Mouse (Mus musculus) midbrain, postnatal 0 days (tissue): Measurements from ENCODE around the gene Pmch. TPM values are rescaled to one million over a fixed set of nuclear protein-coding genes. Genes with fewer than 3 reads are reported as not detected.

Experiments used
- ATAC-seq: fragments of 200-750 bp; cut with Nextera tagmentation; 2 replicates; pipeline ENCODE4 v1.8.0; 2017; ENCODE audit warnings: moderate number of reproducible peaks, mild to moderate bottlenecking, moderate TSS enrichment, moderate library complexity; ENCODE audit not compliant: low FRiP score
- DNase-seq: peaks from one replicate; pipeline ENCODE4 v3.0.0-alpha.2; 2015; ENCODE audit warnings: low spot score
- H3K27ac ChIP-seq: fragments of 300-500 bp; sonication (generic); 2 replicates; pipeline ENCODE4 v1.5.1; 2014; ENCODE audit warnings: low read depth, mild to moderate bottlenecking, low read length, mixed read lengths
- H3K27me3 ChIP-seq: fragments of 300-500 bp; sonication (generic); 2 replicates; pipeline ENCODE4 v1.6.1; 2014; ENCODE audit warnings: low read length, control low read depth, mixed read lengths; ENCODE audit not compliant: insufficient read depth
- H3K36me3 ChIP-seq: fragments of 300-500 bp; sonication (generic); 2 replicates; pipeline ENCODE4 v1.6.1; 2014; ENCODE audit warnings: low read length, control low read depth, mixed read lengths; ENCODE audit not compliant: insufficient read depth
- H3K4me1 ChIP-seq: fragments of 300-500 bp; sonication (generic); 2 replicates; pipeline ENCODE4 v1.6.1; 2014; ENCODE audit warnings: mild to moderate bottlenecking, control low read depth, antibody characterized with exemption, low read length, mixed read lengths; ENCODE audit not compliant: insufficient read depth
- H3K4me2 ChIP-seq: fragments of 300-500 bp; sonication (generic); 2 replicates; pipeline ENCODE4 v1.6.1; 2014; ENCODE audit warnings: low read depth, mild to moderate bottlenecking, low read length, mixed read lengths; ENCODE audit not compliant: poor library complexity, severe bottlenecking
- H3K4me3 ChIP-seq: fragments of 300-500 bp; sonication (generic); 2 replicates; pipeline ENCODE4 v1.5.1; 2014; ENCODE audit warnings: low read depth, mild to moderate bottlenecking, low read length, moderate library complexity
- H3K9ac ChIP-seq: fragments of 300-500 bp; sonication (generic); replicated peaks from 2 replicates; pipeline ENCODE4 v1.6.1; 2014; ENCODE audit warnings: mild to moderate bottlenecking, low read length, moderate library complexity, mixed read lengths; ENCODE audit not compliant: poor library complexity, severe bottlenecking
- H3K9me3 ChIP-seq: fragments of 300-500 bp; sonication (generic); 2 replicates; pipeline ENCODE4 v1.6.1; 2016; ENCODE audit warnings: low read length, control low read depth
- CTCF ChIP-seq: IDR thresholded peaks from 2 replicates; pipeline ENCODE4 v1.5.1; 2016; ENCODE audit warnings: antibody characterized with exemption, mild to moderate bottlenecking
- WGBS: fragments of 180-500 bp; shearing (Covaris S2); extraction: QIAGEN DNeasy Blood & Tissue Kit; methylation state at CpG from one replicate; pipeline ENCODE4 v1.1.7; 2014; 5-methylcytosine and 5-hydroxymethylcytosine counted together
- polyA plus RNA-seq: library from polyadenylated mRNA; unstranded; fragments of >200 nt; fragmentation: Nextera tagmentation; extraction: Ambion mirVana; gene quantifications from 2 replicates; pipeline ENCODE4 v1.2.1, GENCODE M21; 2015
- total RNA-seq: library from RNA; depleted of rRNA; stranded (reverse); fragments of >200 nt; gene quantifications from 2 replicates; pipeline ENCODE4 v1.2.3, GENCODE M21; 2014

Gene Pmch
- total and polyA plus RNA-seq, 2 experiments from 2014 or later, result 1.9 to 69.0 TPM

GRCm38 (mm10) chr10:88063436-88063835, 27.4 kb upstream of the Pmch start:
- H3K9ac ChIP-seq, result no peak overlapping the region
- no peaks in the 10 kb centered on the region for H3K36me3 ChIP-seq
- H3K4me2 ChIP-seq, result no peak overlapping the region
- no peaks in the 10 kb centered on the region for H3K4me1 ChIP-seq
- DNase-seq (peak; percentile 38), ATAC-seq (no peak)
- H3K27me3 ChIP-seq, result no peaks in the 10 kb centered on the region
- no peak for TF ChIP-seq CTCF
- H3K27ac ChIP-seq, result no peak overlapping the region
- H3K4me3 ChIP-seq, result no peak overlapping the region
- WGBS, result 73% methylated on average over 4 of the region's 4 CpGs
- no peaks in the 10 kb centered on the region for H3K9me3 ChIP-seq

DNA sequence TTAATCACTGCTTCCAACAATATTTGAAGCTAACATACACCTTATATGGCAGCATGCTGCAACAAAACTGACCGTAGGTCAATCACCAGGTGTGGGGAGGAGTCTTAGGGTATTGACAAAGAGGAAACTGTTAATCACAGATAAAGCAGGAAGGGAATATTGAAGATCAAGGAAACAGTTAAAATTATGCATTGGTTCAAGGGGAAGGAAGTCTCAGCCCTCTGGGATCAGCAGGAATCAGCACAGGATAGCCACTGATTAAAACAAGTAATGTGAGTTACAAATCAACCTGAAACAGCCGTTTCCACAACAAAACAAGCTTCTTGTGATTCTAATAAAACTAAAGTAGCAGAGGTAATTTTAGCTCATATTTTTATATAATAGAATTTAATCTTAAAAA, 26.0 kb upstream of the Pmch start:
- DNase-seq (no peak), ATAC-seq (no peak)
- H3K4me2 ChIP-seq, result no peak overlapping the region
- WGBS, result 76% methylated on average over 2 of the region's 2 CpGs
- H3K27me3 ChIP-seq, result no peaks in the 10 kb centered on the region
- no peak overlapping the region for H3K4me3 ChIP-seq
- TF ChIP-seq CTCF, result no peak
- H3K36me3 ChIP-seq, result no peaks in the 10 kb centered on the region
- H3K27ac ChIP-seq, result no peak overlapping the region
- no peaks in the 10 kb centered on the region for H3K4me1 ChIP-seq
- no peak overlapping the region for H3K9ac ChIP-seq
- H3K9me3 ChIP-seq, result no peaks in the 10 kb centered on the region

DNA sequence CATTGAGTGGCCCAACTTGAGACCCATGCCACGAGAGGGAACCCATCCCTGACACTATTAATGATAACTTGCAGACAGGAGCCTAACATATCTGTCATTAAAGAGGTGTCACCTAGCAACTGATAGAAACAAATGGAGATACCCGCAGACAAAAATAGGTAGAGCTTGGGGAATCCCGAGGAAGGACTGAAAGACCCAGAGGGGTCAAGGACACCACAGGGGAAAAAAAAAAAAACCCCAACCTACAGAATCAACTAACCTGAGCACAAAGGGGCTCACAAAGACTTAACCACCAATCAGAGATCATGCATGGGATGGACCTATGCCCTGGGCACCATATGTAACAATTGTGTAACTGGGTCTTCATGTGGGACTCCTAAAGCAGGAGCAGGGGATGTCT, 23.5 kb upstream of the Pmch start:
- no peaks in the 10 kb centered on the region for H3K4me1 ChIP-seq
- DNase-seq (no peak), ATAC-seq (no peak)
- no peaks in the 10 kb centered on the region for H3K9me3 ChIP-seq
- no peaks in the 10 kb centered on the region for H3K36me3 ChIP-seq
- H3K4me2 ChIP-seq, result no peak overlapping the region
- H3K4me3 ChIP-seq, result no peak overlapping the region
- WGBS, result 86% methylated on average over 3 of the region's 3 CpGs
- no peak overlapping the region for H3K9ac ChIP-seq
- no peak overlapping the region for H3K27ac ChIP-seq
- no peak for TF ChIP-seq CTCF
- no peaks in the 10 kb centered on the region for H3K27me3 ChIP-seq

DNA sequence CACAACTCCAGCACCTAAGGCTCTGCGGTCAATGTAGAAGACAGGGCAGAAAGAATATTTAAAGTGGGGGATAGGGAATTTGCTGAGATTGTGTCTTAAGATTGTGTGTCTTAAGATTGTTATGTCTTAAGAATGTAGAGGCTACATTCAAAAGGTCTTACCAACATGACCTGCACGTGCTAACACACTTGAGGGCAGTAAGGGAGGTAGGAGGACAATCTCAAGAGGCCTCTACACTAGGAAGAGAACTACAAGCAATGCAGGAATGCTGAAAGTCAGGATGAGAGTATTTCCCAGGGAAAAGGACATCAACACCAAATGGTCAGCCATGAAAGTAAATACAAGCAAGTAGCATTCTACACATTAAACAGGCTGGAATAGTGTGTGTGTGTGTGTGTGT, 15.3 kb downstream of the Pmch start:
- no peak for DNase-seq
- Histone ChIP-seq H3K4me2 (no peak overlapping the region), H3K9ac (no peak overlapping the region), H3K4me3 (no peak overlapping the region), H3K27ac (no peak overlapping the region), H3K4me1 (no peaks in the 10 kb centered on the region), H3K27me3 (no peaks in the 10 kb centered on the region), H3K9me3 (no peaks in the 10 kb centered on the region), H3K36me3 (no peaks in the 10 kb centered on the region)
- no peak for ATAC-seq
- no peak for TF ChIP-seq CTCF
- 97% methylated on average over 2 of the region's 2 CpGs for WGBS

GRCm38 (mm10) chr10:88113290-88113689, 22.4 kb downstream of the Pmch start:
- H3K4me2 ChIP-seq, result no peak overlapping the region
- DNase-seq (peak; percentile 24), ATAC-seq (no peak)
- TF ChIP-seq CTCF, result no peak
- no peak overlapping the region for H3K27ac ChIP-seq
- no peaks in the 10 kb centered on the region for H3K9me3 ChIP-seq
- H3K27me3 ChIP-seq, result no peaks in the 10 kb centered on the region
- H3K4me1 ChIP-seq, result no peaks in the 10 kb centered on the region
- H3K9ac ChIP-seq, result no peak overlapping the region
- WGBS, result 83% methylated on average over 2 of the region's 2 CpGs
- H3K36me3 ChIP-seq, result no peaks in the 10 kb centered on the region
- no peak overlapping the region for H3K4me3 ChIP-seq

- DNase-seq, result peak; percentile 50
- Histone ChIP-seq H3K4me3 (no peak overlapping the region), H3K27ac (no peak overlapping the region), H3K9me3 (no peaks in the 10 kb centered on the region), H3K4me1 (no peaks in the 10 kb centered on the region), H3K27me3 (no peaks in the 10 kb centered on the region), H3K9ac (no peak overlapping the region), H3K4me2 (no peak overlapping the region), H3K36me3 (no peaks in the 10 kb centered on the region)
- ATAC-seq, result no peak
- peak; percentile 78 for TF ChIP-seq CTCF
Measured at GRCm38 (mm10) chr10:88119721-88120120, 28.8 kb downstream of the Pmch start.
